Mouse (Mus musculus) frontal cortex, adult 2 months (tissue): Measurements from ENCODE around the gene Arhgef15. TPM values are rescaled to one million over a fixed set of nuclear protein-coding genes. Genes with fewer than 3 reads are reported as not detected.

Experiments used
- DNase-seq, 2 experiments: peaks; one replicate each; pipeline ENCODE4 v3.0.0; 2022; ENCODE audit warnings: low spot score in 1 of 2; ENCODE audit errors: extremely low spot score in 1 of 2
- polyA plus RNA-seq: library from polyadenylated mRNA; depleted of rRNA; stranded (reverse); fragments of >200 nt; gene quantifications from 2 replicates; pipeline ENCODE4 v1.2.3, GENCODE M21; 2012; rRNA removed

Gene Arhgef15
- polyA plus RNA-seq, 1 experiment = 17.6 TPM

DNA sequence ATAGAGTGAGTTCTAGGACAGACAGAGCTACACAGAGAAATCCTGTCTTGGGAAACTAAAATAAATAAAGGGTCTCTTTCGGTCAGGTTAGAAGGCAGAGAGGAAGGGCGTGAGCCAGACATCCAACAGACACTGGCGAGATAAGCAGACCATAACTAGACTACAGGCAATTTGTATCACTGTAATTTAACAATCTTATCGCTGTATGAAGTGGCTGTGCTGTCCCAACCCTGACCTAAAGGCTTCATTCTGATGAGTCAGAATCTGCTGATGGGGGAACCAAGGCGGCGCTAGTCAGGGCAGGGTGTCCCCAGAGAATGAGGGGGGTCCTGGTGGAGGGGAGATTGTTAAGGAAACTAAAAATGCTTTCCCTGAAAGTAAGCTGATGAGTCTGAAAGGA lies 58.5 kb downstream of the Arhgef15 start:
- DNase-seq = no peak

- DNase-seq = no peak
Measured at GRCm38 (mm10) chr11:68897838-68898237, 59.4 kb downstream of the Arhgef15 start.

DNA sequence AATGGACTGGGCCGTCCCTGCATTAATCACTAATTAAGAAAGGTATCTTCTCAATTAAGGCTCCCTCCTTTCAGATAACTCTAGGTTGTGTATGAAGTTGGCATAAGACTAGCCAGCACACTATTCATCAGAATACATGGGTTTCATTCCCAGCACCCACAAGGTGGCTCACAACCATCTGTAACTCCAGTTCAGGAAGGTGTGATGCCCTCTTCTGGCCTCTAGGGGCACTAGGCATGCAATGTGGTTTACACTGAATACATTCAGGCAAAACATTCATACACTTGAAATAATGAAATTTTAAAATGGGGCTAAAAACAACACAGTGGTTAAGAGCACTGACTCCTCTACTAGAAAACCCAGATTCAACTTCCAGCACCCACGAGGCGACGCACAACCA lies 60.2 kb downstream of the Arhgef15 start:
- DNase-seq = peak in 1 of 2 experiments; percentile 47

- no peak for DNase-seq
Measured at GRCm38 (mm10) chr11:68896247-68896646, 61.0 kb downstream of the Arhgef15 start.

DNA sequence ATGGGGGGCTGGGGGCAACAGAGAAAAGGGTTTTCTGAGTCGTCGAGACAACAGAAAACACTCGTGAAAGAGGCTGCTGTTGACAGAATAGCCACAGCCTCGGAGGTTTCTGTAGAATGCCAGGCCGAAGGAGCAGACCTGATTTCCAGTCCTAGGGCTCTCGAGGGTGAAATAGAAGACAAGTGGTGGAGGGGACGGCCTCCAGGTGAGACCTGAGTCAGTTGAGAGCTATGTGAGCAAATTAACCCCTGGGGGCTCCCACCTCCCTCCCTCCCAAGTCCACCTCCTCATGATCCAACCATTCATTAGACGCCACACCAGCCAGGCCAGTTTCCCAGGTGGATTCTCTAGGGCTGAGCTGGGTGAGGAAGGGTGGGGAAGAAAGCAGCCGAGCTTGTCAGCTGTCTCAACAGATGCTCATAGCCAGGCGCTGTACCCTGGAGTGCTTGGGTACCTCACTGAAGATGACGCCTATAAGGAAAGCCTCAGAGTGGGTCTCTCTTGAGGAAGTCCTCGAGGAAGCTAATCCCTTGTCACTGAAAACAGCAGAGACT lies 63.3 kb downstream of the Arhgef15 start:
- DNase-seq = no peak

Other genes with a start within 250 kb of the Arhgef15 start
- 99.0 and 114 TPM in 2 replicates for gene Ndel1, start 85.6 kb downstream of the Arhgef15 start, polyA plus RNA-seq
- gene Rnf222, start 68.9 kb downstream of the Arhgef15 start, polyA plus RNA-seq = 0.02 TPM in 1 of 2 replicates, not detected in the other
- gene Rpl26, start 55.9 kb downstream of the Arhgef15 start, polyA plus RNA-seq = 1,561 and 1,707 TPM in 2 replicates
- 0.48 and 0.82 TPM in 2 replicates for gene Odf4, start 30.4 kb downstream of the Arhgef15 start, polyA plus RNA-seq
- 15.3 and 15.5 TPM in 2 replicates for gene Slc25a35, start 10.7 kb upstream of the Arhgef15 start, polyA plus RNA-seq
- gene Rangrf, start 17.7 kb upstream of the Arhgef15 start, polyA plus RNA-seq = 26.1 and 26.2 TPM in 2 replicates
- 19.0 and 19.8 TPM in 2 replicates for gene Pfas, start 51.0 kb upstream of the Arhgef15 start, polyA plus RNA-seq
- 48.7 and 49.2 TPM in 2 replicates for gene Ctc1, start 58.4 kb upstream of the Arhgef15 start, polyA plus RNA-seq
- 0.96 and 1.1 TPM in 2 replicates for gene Aurkb, start 88.2 kb upstream of the Arhgef15 start, polyA plus RNA-seq
- 28.6 and 32.0 TPM in 2 replicates for gene Borcs6, start 102.2 kb upstream of the Arhgef15 start, polyA plus RNA-seq
- 22.0 and 23.5 TPM in 2 replicates for gene Tmem107, start 113.3 kb upstream of the Arhgef15 start, polyA plus RNA-seq
- 1,200 and 1,339 TPM in 2 replicates for gene Vamp2, start 131.0 kb upstream of the Arhgef15 start, polyA plus RNA-seq
- 42.7 and 55.8 TPM in 2 replicates for gene Per1, start 137.7 kb upstream of the Arhgef15 start, polyA plus RNA-seq
- 0.78 and 0.86 TPM in 2 replicates for gene Hes7, start 162.9 kb upstream of the Arhgef15 start, polyA plus RNA-seq
- 1.8 and 1.9 TPM in 2 replicates for gene 9130213A22Rik, start 165.1 kb upstream of the Arhgef15 start, polyA plus RNA-seq
- 5.1 and 8.0 TPM in 2 replicates for gene Aloxe3, start 168.4 kb upstream of the Arhgef15 start, polyA plus RNA-seq
- gene Alox12b, start 199.5 kb upstream of the Arhgef15 start, polyA plus RNA-seq = 2.0 TPM in 2 replicates
- gene Alox8, start 240.4 kb upstream of the Arhgef15 start, polyA plus RNA-seq = 1.6 and 1.8 TPM in 2 replicates